Mouse (Mus musculus) liver, embryonic 14.5 days (tissue): ENCODE measurements around the gene Scgb1b2. TPM values are rescaled to one million over a fixed set of nuclear protein-coding genes. Genes with fewer than 3 reads are reported as not detected.

Source experiments
- ATAC-seq: fragments of 200-750 bp; cut with Nextera tagmentation; 2 replicates; pipeline ENCODE4 v1.8.0; 2017; ENCODE audit warnings: moderate number of reproducible peaks, mild to moderate bottlenecking, moderate library complexity; ENCODE audit not compliant: insufficient read depth
- DNase-seq, 3 experiments: peaks; one replicate each; pipeline ENCODE4 v3.0.0-alpha.2; 2012 to 2013; ENCODE audit warnings: low read depth in 3 of 3, low spot score in 3 of 3
- H3K27ac ChIP-seq: fragments of 300-500 bp; sonication (generic); 2 replicates; pipeline ENCODE4 v1.5.1; 2014; ENCODE audit warnings: moderate library complexity, mild to moderate bottlenecking, control low read depth, inconsistent platforms
- H3K27me3 ChIP-seq: fragments of 300-500 bp; sonication (generic); 2 replicates; pipeline ENCODE4 v1.6.1; 2014; ENCODE audit warnings: mild to moderate bottlenecking, low read length, moderate library complexity; ENCODE audit not compliant: control insufficient read depth, insufficient read depth
- H3K36me3 ChIP-seq: fragments of 300-500 bp; sonication (generic); replicated peaks from 2 replicates; pipeline ENCODE4 v1.6.1; 2014; ENCODE audit warnings: low read depth; ENCODE audit not compliant: control insufficient read depth, insufficient read depth
- H3K4me1 ChIP-seq, 2 experiments: fragments of 200-500 bp in 1 of 2; fragments of 300-500 bp in 1 of 2; sonication (generic) in 1 of 2; replicated peaks; 2 replicates each; pipeline ENCODE4 v1.6.1; 2012 to 2014; ENCODE audit warnings: antibody characterized with exemption in 1 of 2, inconsistent platforms in 1 of 2, low read length in 1 of 2; ENCODE audit not compliant: control insufficient read depth in 2 of 2, insufficient read depth in 2 of 2
- H3K4me2 ChIP-seq: fragments of 300-500 bp; sonication (generic); 2 replicates; pipeline ENCODE4 v1.6.1; 2014; ENCODE audit warnings: low read depth, mild to moderate bottlenecking, control low read depth, moderate library complexity
- H3K4me3 ChIP-seq, 2 experiments: fragments of 200-500 bp in 1 of 2; fragments of 300-500 bp in 1 of 2; sonication (generic) in 1 of 2; 2 replicates each; pipeline ENCODE4 v1.5.1; 2012 to 2014; ENCODE audit warnings: low read depth in 2 of 2, low read length in 2 of 2, mild to moderate bottlenecking in 2 of 2, control low read depth in 1 of 2, inconsistent platforms in 1 of 2, moderate library complexity in 1 of 2; ENCODE audit not compliant: insufficient read depth in 1 of 2
- H3K9ac ChIP-seq: fragments of 300-500 bp; sonication (generic); replicated peaks from 2 replicates; pipeline ENCODE4 v1.6.1; 2014; ENCODE audit warnings: mild to moderate bottlenecking, control low read depth, moderate library complexity
- H3K9me3 ChIP-seq: fragments of 300-500 bp; sonication (generic); 2 replicates; pipeline ENCODE4 v1.6.1; 2016; ENCODE audit warnings: low read length, mixed read lengths; ENCODE audit not compliant: control insufficient read depth
- CTCF ChIP-seq: IDR thresholded peaks from 2 replicates; pipeline ENCODE4 v1.5.1; 2016; ENCODE audit warnings: antibody characterized with exemption, low read depth, control low read depth
- EP300 ChIP-seq: IDR thresholded peaks from 2 replicates; pipeline ENCODE4 v1.6.1; 2016; ENCODE audit warnings: antibody characterized with exemption, low read depth
- WGBS: fragments of 180-500 bp; shearing (Covaris S2); extraction: QIAGEN DNeasy Blood & Tissue Kit; methylation state at CpG from one replicate; pipeline ENCODE4 v1.1.7; 2014; ENCODE audit not compliant: insufficient replicate concordance; 5-methylcytosine and 5-hydroxymethylcytosine counted together
- polyA plus RNA-seq, 2 experiments: library from polyadenylated mRNA; depleted of rRNA in 1 of 2; stranded (reverse) in 1 of 2; unstranded in 1 of 2; fragments of >200 nt; fragmentation: Nextera tagmentation in 1 of 2; extraction: Ambion mirVana in 1 of 2; gene quantifications; 2 replicates each; pipeline versions ENCODE4 v1.2.1 to v1.2.3; 2012 to 2014

The Scgb1b2 gene
- polyA plus RNA-seq (2012; rRNA removed) (not detected in 2 replicates), polyA plus RNA-seq (2014; fragmentation: Nextera tagmentation; extraction: Ambion mirVana) (not detected in 2 replicates)

GRCm38 (mm10) chr7:31291721-31292120, at the start of gene Scgb1b2:
Scgb1b2 (minus strand) TSS chr7:31291821.
- no peak for TF ChIP-seq CTCF
- no peak for TF ChIP-seq EP300
- ATAC-seq (no peak), DNase-seq (no peak)
- Histone ChIP-seq H3K4me2 (no peak within 1 kb of the TSS), H3K4me1 (no peaks in the 10 kb centered on the region), H3K4me3 (no peak within 1 kb of the TSS), H3K36me3 (no peaks in the 10 kb centered on the region), H3K27ac (no peak within 1 kb of the TSS), H3K9ac (no peak within 1 kb of the TSS), H3K27me3 (no peaks in the 10 kb centered on the region), H3K9me3 (no peaks in the 10 kb centered on the region)
- WGBS: 56% methylated on average over 3 of the region's 3 CpGs

- Histone ChIP-seq H3K27ac (no peak within 1 kb of the TSS), H3K27me3 (no peaks in the 10 kb centered on the region), H3K9me3 (no peaks in the 10 kb centered on the region), H3K4me1 (no peaks in the 10 kb centered on the region), H3K4me2 (no peak within 1 kb of the TSS), H3K9ac (no peak within 1 kb of the TSS), H3K4me3 (no peak within 1 kb of the TSS), H3K36me3 (no peaks in the 10 kb centered on the region)
- DNase-seq (no peak), ATAC-seq (no peak)
- TF ChIP-seq EP300: no peak
- no peak for TF ChIP-seq CTCF
- 56% methylated on average over 5 of the region's 5 CpGs for WGBS
Measured at GRCm38 (mm10) chr7:31290208-31290607, 1.4 kb downstream of the Scgb1b2 start, which contains the start of gene Scgb2b2. Scgb2b2 (plus strand) TSS chr7:31290508.

Other genes starting within 250 kb of the Scgb1b2 start
- 10.1 and 14.6 TPM in 2 replicates for gene Fxyd5, start 249.3 kb downstream of the Scgb1b2 start, polyA plus RNA-seq (2012; rRNA removed)
- 15.1 and 20.4 TPM in 2 replicates for gene Fxyd5, start 249.3 kb downstream of the Scgb1b2 start, polyA plus RNA-seq (2014; fragmentation: Nextera tagmentation; extraction: Ambion mirVana)
- gene Fxyd7, start 240.4 kb downstream of the Scgb1b2 start, polyA plus RNA-seq (2012; rRNA removed): 0.21 and 0.24 TPM in 2 replicates
- gene Fxyd7, start 240.4 kb downstream of the Scgb1b2 start, polyA plus RNA-seq (2014; fragmentation: Nextera tagmentation; extraction: Ambion mirVana): 0.23 TPM in 1 of 2 replicates, not detected in the other
- gene Fxyd1, start 234.6 kb downstream of the Scgb1b2 start, polyA plus RNA-seq (2012; rRNA removed): 33.0 and 50.6 TPM in 2 replicates
- 61.9 and 62.5 TPM in 2 replicates for gene Fxyd1, start 234.6 kb downstream of the Scgb1b2 start, polyA plus RNA-seq (2014; fragmentation: Nextera tagmentation; extraction: Ambion mirVana)
- 0.04 and 0.16 TPM in 2 replicates for gene Lgi4, start 232.5 kb downstream of the Scgb1b2 start, polyA plus RNA-seq (2012; rRNA removed)
- 0.10 TPM in 1 of 2 replicates, not detected in the other for gene Lgi4, start 232.5 kb downstream of the Scgb1b2 start, polyA plus RNA-seq (2014; fragmentation: Nextera tagmentation; extraction: Ambion mirVana)
- 0.52 and 0.54 TPM in 2 replicates for gene Fxyd3, start 215.1 kb downstream of the Scgb1b2 start, polyA plus RNA-seq (2012; rRNA removed)
- gene Fxyd3, start 215.1 kb downstream of the Scgb1b2 start, polyA plus RNA-seq (2014; fragmentation: Nextera tagmentation; extraction: Ambion mirVana): 0.47 and 0.86 TPM in 2 replicates
- gene Hpn, start 176.5 kb downstream of the Scgb1b2 start, polyA plus RNA-seq (2012; rRNA removed): 44.7 and 48.0 TPM in 2 replicates
- 43.3 and 44.8 TPM in 2 replicates for gene Hpn, start 176.5 kb downstream of the Scgb1b2 start, polyA plus RNA-seq (2014; fragmentation: Nextera tagmentation; extraction: Ambion mirVana)
- gene Scn1b, start 164.8 kb downstream of the Scgb1b2 start, polyA plus RNA-seq (2012; rRNA removed): 0.97 and 1.0 TPM in 2 replicates
- 0.45 and 0.52 TPM in 2 replicates for gene Scn1b, start 164.8 kb downstream of the Scgb1b2 start, polyA plus RNA-seq (2014; fragmentation: Nextera tagmentation; extraction: Ambion mirVana)
- 19.1 and 19.4 TPM in 2 replicates for gene Gramd1a, start 135.9 kb downstream of the Scgb1b2 start, polyA plus RNA-seq (2012; rRNA removed)
- 8.0 and 8.5 TPM in 2 replicates for gene Gramd1a, start 135.9 kb downstream of the Scgb1b2 start, polyA plus RNA-seq (2014; fragmentation: Nextera tagmentation; extraction: Ambion mirVana)
- not detected in 2 replicates for gene Scgb2b2, start 1.3 kb downstream of the Scgb1b2 start, polyA plus RNA-seq (2012; rRNA removed)
- not detected in 2 replicates for gene Scgb2b2, start 1.3 kb downstream of the Scgb1b2 start, polyA plus RNA-seq (2014; fragmentation: Nextera tagmentation; extraction: Ambion mirVana)
- gene Scgb2b3, start 70.3 kb upstream of the Scgb1b2 start, polyA plus RNA-seq (2012; rRNA removed): not detected in 2 replicates
- gene Scgb2b3, start 70.3 kb upstream of the Scgb1b2 start, polyA plus RNA-seq (2014; fragmentation: Nextera tagmentation; extraction: Ambion mirVana): not detected in 2 replicates
- gene Scgb1b3, start 83.8 kb upstream of the Scgb1b2 start, polyA plus RNA-seq (2012; rRNA removed): not detected in 2 replicates
- not detected in 2 replicates for gene Scgb1b3, start 83.8 kb upstream of the Scgb1b2 start, polyA plus RNA-seq (2014; fragmentation: Nextera tagmentation; extraction: Ambion mirVana)